Mouse (Mus musculus): ENCODE results near the gene Ndufb7. TPM values are rescaled to one million over a fixed set of nuclear protein-coding genes. Genes with fewer than 3 reads are reported as not detected.
"Not testable (repeated sequence)": the region's sequence is repeated elsewhere in the genome, so short reads cannot be mapped to it uniquely, and the experiment has no call there.

The Ndufb7 gene
- polyA plus RNA-seq, 1 experiment from 2014 or later = 356 TPM

DNA sequence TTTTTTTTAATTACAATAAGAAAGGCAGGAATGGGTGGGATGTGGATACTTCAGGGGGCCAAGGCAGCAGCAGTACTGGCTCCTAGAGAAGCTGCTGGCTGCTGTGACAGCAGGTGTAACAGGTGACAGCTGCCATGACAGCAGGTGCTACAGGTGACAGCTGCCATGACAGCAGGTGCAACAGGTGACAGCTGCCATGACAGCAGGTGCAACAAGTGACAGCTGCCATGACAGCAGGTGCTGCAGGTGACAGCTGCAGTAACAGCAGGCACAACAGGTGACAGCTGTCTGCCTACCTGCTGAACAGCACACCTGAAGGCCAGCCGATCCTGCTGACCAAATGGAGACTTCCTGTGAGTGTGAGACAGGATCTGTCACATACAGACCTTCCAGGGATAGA lies 18.3 kb downstream of the Ndufb7 start:
- Histone ChIP-seq H3K4me2 (replicated peaks; ENCODE audit: low read depth, low read length) (no peak overlapping the region), H3K9me3 (ENCODE audit: low read length) (no peaks in the 10 kb centered on the region), H3K27me3 (ENCODE audit: insufficient read depth, low read length) (no peaks in the 10 kb centered on the region), H3K9ac (replicated peaks; ENCODE audit: low read length) (no peak overlapping the region), H3K4me3 (ENCODE audit: low read length) (no peak overlapping the region), H3K36me3 (ENCODE audit: insufficient read depth, low read length) (0 out of 2 replicates have a peak, but pooled peaks cover 4% of the 10 kb centered on the region), H3K4me1 (ENCODE audit: insufficient read depth, low read length) (peaks cover 29% of the 10 kb centered on the region), H3K27ac (ENCODE audit: low read length) (no peak overlapping the region)
- no peak for ATAC-seq (ENCODE audit: low FRiP score, low TSS enrichment)
- 94% methylated on average over 1 of the region's 1 CpGs for WGBS

DNA sequence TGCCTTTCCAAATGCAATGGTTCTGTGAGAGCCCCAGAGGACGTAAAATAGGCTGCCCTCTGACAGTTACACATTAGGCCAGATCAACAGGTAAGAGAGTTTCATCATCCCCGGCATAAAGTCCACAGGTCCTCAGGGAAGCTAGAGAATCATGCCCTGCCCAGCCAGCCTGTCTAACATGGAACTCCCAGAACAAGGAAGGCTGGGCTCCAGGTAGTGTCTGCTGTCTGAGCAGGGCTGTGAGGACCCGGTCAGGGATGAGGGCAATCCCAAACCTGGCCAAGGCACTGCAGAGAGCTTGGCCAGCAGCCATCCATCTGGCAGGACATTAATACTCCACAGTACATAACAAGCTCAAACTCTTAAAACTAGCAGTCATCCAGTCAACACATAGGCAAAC lies 18.9 kb downstream of the Ndufb7 start:
- Histone ChIP-seq H3K9ac (replicated peaks; ENCODE audit: low read length) (no peak overlapping the region), H3K27ac (ENCODE audit: low read length) (no peak overlapping the region), H3K4me1 (ENCODE audit: insufficient read depth, low read length) (peaks cover 28% of the 10 kb centered on the region), H3K27me3 (ENCODE audit: insufficient read depth, low read length) (no peaks in the 10 kb centered on the region), H3K4me2 (replicated peaks; ENCODE audit: low read depth, low read length) (no peak overlapping the region), H3K9me3 (ENCODE audit: low read length) (no peaks in the 10 kb centered on the region), H3K36me3 (ENCODE audit: insufficient read depth, low read length) (0 out of 2 replicates have a peak, but pooled peaks cover 4% of the 10 kb centered on the region), H3K4me3 (ENCODE audit: low read length) (no peak overlapping the region)
- WGBS = 70% methylated on average over 3 of the region's 3 CpGs
- no peak for ATAC-seq (ENCODE audit: low FRiP score, low TSS enrichment)

DNA sequence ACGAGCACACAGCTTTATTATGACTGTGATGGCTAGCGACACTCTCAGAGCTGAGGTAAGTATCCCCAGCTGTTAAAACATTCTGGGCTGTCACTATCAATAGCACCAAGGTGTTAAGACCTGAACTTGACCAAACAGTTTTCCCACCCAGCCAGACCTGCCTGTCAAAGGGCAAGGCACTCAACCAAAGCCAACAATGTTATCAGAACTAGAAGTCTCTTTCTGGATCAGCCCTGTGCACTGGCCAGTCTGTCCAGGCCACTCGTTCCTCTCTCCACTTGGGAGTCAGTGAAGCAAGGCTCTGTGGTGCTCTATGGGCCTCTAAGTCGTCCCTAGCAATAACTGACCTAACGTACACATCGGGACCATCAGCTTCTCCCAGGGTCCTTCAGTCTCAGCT lies 21.2 kb downstream of the Ndufb7 start:
- ATAC-seq (ENCODE audit: low FRiP score, low TSS enrichment) = no peak
- Histone ChIP-seq H3K4me3 (ENCODE audit: low read length) (no peak overlapping the region), H3K9ac (replicated peaks; ENCODE audit: low read length) (no peak overlapping the region), H3K4me2 (replicated peaks; ENCODE audit: low read depth, low read length) (no peak overlapping the region), H3K27ac (ENCODE audit: low read length) (no peak overlapping the region), H3K36me3 (ENCODE audit: insufficient read depth, low read length) (0 out of 2 replicates have a peak, but pooled peaks cover 4% of the 10 kb centered on the region), H3K9me3 (ENCODE audit: low read length) (no peaks in the 10 kb centered on the region), H3K4me1 (ENCODE audit: insufficient read depth, low read length) (peaks cover 31% of the 10 kb centered on the region), H3K27me3 (ENCODE audit: insufficient read depth, low read length) (no peaks in the 10 kb centered on the region)
- 53% methylated on average over 6 of the region's 6 CpGs for WGBS

DNA sequence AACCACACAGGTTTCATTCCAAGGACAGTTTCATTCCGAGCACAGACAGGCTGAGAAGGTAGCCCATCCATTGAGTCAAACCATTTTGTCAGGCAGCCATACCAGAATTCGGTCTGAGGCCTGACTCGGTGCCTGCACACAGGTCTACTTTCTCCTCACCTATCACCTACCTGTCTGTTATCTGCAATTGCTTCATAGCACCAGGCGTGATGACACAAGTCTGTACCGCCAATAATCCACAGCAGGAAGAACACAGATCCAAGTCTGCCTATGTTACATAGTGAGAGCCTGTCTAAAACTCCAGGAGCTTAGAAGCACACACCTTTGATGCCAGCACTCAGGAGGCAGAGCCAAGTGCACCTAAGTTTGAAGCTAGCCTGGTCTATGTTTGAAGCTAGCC lies 22.4 kb downstream of the Ndufb7 start:
- Histone ChIP-seq H3K27ac (ENCODE audit: low read length) (no peak overlapping the region), H3K4me1 (ENCODE audit: insufficient read depth, low read length) (peaks cover 35% of the 10 kb centered on the region), H3K27me3 (ENCODE audit: insufficient read depth, low read length) (no peaks in the 10 kb centered on the region), H3K36me3 (ENCODE audit: insufficient read depth, low read length) (0 out of 2 replicates have a peak, but pooled peaks cover under 1% of the 10 kb centered on the region), H3K4me2 (replicated peaks; ENCODE audit: low read depth, low read length) (no peak overlapping the region), H3K9ac (replicated peaks; ENCODE audit: low read length) (no peak overlapping the region), H3K9me3 (ENCODE audit: low read length) (no peaks in the 10 kb centered on the region), H3K4me3 (ENCODE audit: low read length) (no peak overlapping the region)
- WGBS = 95% methylated on average over 5 of the region's 5 CpGs
- no peak for ATAC-seq (ENCODE audit: low FRiP score, low TSS enrichment)

DNA sequence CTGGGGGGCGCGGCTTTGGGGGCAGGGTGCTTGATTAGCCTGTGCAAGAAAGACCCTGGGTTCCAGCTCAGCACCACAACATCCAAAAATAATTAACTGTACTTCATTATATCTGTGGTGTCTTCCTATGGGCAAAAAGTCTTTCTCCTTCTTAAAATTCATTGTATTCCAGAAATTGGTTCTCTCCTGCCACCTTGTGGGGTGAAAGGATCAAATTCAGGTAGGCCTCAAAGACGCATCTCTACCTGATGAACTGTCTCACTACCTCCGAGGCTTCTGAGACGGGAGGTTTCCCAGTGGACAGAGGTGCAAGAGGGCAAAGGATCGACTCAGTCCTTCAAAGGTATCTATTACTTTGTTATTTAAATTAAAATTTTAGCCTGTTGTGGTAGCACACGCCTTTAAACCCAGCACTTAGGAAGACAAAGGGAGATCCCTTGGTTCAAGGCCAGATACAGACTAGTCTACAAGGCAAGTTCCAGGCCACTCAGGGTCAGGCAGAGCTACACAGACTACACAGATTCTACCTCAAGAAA lies 24.1 kb downstream of the Ndufb7 start:
- Histone ChIP-seq H3K36me3 (ENCODE audit: insufficient read depth, low read length) (no peaks in the 10 kb centered on the region), H3K4me2 (replicated peaks; ENCODE audit: low read depth, low read length) (no peak overlapping the region), H3K27me3 (ENCODE audit: insufficient read depth, low read length) (no peaks in the 10 kb centered on the region), H3K4me3 (ENCODE audit: low read length) (no peak overlapping the region), H3K4me1 (ENCODE audit: insufficient read depth, low read length) (peaks cover 35% of the 10 kb centered on the region), H3K27ac (ENCODE audit: low read length) (no peak overlapping the region), H3K9ac (replicated peaks; ENCODE audit: low read length) (no peak overlapping the region; the same call in 1 of the 2 replicates), H3K9me3 (ENCODE audit: low read length) (no peaks in the 10 kb centered on the region)
- ATAC-seq (ENCODE audit: low FRiP score, low TSS enrichment) = no peak
- 70% methylated on average over 7 of the region's 7 CpGs for WGBS

DNA sequence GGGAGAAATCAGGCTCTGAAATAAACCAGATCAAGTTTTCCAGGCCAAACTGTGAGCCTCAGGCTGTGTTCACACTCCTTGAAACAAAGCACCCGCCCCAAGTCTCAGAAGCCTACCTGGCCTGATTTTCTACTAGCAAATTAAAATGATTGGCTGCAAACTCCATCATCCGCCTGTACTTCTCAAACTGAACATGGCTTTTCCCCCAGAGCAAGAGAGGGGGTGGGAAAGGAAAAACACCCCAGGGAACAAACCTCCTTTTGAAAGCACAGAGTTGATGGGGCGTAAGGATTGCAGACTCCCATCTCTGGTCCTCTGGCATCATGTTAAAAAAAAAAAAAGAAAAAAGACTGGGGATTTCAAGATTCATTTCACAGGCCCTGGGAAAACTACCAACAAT lies 26.2 kb downstream of the Ndufb7 start:
- H3K27ac ChIP-seq (ENCODE audit: low read length) = no peak overlapping the region
- peak overlapping the region; percentile 58 for H3K9ac ChIP-seq (replicated peaks; ENCODE audit: low read length)
- no peaks in the 10 kb centered on the region for H3K27me3 ChIP-seq (ENCODE audit: insufficient read depth, low read length)
- no peak for ATAC-seq (ENCODE audit: low FRiP score, low TSS enrichment)
- WGBS = 59% methylated on average over 3 of the region's 3 CpGs
- H3K4me3 ChIP-seq (ENCODE audit: low read length) = peak overlapping the region; percentile 72
- peak overlapping the region; percentile 91 for H3K4me2 ChIP-seq (replicated peaks; ENCODE audit: low read depth, low read length)
- no peaks in the 10 kb centered on the region for H3K9me3 ChIP-seq (ENCODE audit: low read length)
- H3K36me3 ChIP-seq (ENCODE audit: insufficient read depth, low read length) = no peaks in the 10 kb centered on the region
- peaks cover 34% of the 10 kb centered on the region for H3K4me1 ChIP-seq (ENCODE audit: insufficient read depth, low read length)

DNA sequence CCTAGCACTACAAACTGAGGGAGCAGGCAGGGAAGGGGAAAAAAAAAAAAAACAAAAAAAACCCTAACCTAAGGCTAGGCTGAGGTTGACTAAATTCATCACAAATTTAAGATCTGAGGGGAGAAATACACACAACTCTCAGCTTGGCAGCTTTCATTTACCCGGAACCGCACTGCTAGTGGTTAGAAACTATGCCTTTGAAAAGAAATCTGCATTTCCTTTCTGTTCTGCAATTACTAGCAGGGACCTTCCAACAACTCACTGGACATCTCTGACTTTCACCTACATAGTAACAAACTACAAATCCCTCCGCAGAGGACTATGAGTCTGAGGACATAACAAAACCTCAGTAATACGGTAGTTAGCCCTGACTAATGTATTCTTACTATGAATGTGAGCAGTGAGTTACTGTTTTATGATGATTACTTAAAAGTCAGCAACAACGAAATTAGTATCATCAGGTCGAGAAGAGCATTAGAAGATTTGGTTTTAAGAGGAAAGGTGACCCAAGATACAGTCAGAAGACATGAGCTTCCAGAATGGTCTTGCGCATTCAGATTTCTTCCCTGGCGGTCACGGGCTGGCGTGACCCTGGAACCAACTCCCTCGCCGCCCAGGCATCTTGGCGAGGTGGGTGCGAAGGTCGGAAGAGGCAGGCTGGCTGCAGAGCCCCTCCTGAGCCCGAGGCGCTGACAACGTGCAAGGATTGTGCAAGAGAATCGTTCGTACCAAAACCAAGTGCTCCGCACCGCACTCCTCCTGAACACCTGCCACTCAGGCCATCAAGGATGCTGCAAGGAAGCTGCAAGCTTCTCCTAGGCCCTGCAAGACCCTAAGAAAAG lies 27.1 kb downstream of the Ndufb7 start:
- H3K27ac ChIP-seq (ENCODE audit: low read length) = peak overlapping the region; percentile 82
- H3K9me3 ChIP-seq (ENCODE audit: low read length) = no peaks in the 10 kb centered on the region
- H3K27me3 ChIP-seq (ENCODE audit: insufficient read depth, low read length) = no peaks in the 10 kb centered on the region
- 4% methylated on average over 22 of the region's 22 CpGs for WGBS
- H3K36me3 ChIP-seq (ENCODE audit: insufficient read depth, low read length) = no peaks in the 10 kb centered on the region
- H3K9ac ChIP-seq (replicated peaks; ENCODE audit: low read length) = peak overlapping the region; percentile 79
- peak overlapping the region; percentile 91 for H3K4me2 ChIP-seq (replicated peaks; ENCODE audit: low read depth, low read length)
- ATAC-seq (ENCODE audit: low FRiP score, low TSS enrichment) = peak; percentile 41
- peaks cover 26% of the 10 kb centered on the region for H3K4me1 ChIP-seq (ENCODE audit: insufficient read depth, low read length)
- peak overlapping the region; percentile 72 for H3K4me3 ChIP-seq (ENCODE audit: low read length)

DNA sequence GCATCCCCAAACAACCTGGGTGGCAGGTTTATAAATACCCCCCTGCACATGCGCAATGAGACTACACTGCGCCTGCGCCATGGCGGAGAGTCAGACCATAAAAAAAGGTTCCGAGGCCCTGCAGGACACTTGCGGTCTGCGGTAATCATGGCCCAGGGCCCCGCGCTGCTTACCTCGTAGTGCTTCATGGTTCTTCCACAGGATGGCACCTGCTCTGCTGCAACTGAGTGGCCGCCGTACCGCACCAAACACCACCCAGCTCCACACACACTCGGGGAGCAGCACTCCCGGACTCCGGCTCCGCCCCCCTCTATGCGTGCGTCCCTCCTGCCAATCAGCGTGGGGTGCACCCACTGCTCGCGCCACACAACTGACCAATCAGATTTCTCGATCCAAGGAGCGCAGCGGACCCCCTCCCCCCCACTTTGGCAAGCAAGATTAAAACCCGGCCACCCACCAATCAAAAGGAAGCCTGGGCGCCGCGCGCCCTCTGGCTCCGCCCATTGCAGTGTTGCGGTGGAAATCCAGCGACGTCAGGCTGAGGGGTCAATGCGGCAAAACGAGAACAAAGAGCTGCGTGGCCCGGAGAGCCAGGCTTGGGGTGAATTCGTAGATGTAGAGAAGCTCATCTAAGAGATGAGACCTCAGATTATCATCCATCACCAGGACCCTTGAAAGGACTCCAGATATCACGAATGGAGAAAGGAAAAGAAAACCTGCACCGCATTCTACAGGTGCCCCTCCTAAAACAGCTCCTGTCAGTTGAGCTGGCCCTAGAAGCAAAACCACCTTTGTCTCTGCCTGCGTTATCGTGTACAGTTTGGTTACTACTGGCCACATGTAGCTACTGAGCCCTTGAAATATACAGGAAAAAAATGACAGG lies 27.9 kb downstream of the Ndufb7 start:
- peak; percentile 99 for ATAC-seq (ENCODE audit: low FRiP score, low TSS enrichment)
- 0% methylated on average over 43 of the region's 43 CpGs for WGBS

DNA sequence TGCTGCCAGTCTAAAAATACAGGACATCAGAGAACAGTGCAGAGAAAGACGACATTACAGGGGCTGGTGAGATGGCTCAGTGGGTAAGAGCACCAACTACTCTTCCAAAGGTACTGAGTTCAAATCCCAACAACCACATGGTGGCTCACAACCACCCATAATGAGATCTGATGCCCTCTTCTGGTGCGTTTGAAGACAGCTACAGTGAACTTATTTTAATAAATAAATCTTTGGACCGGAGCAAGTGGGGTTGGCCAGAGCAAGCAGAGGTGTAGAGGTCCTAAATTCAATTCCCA lies 28.5 kb downstream of the Ndufb7 start:
- WGBS = 54% methylated on average over 3 of the region's 3 CpGs
- H3K9me3 ChIP-seq (ENCODE audit: low read length) = not testable (repeated sequence)

More for the DNA sequence above, 27.9 kb downstream of the Ndufb7 start:
- no peaks in the 10 kb centered on the region for H3K27me3 ChIP-seq (ENCODE audit: insufficient read depth, low read length)
- no peaks in the 10 kb centered on the region for H3K9me3 ChIP-seq (ENCODE audit: low read length)
- H3K9ac ChIP-seq (replicated peaks; ENCODE audit: low read length) = peak overlapping the region; percentile 79
- H3K36me3 ChIP-seq (ENCODE audit: insufficient read depth, low read length) = no peaks in the 10 kb centered on the region
- H3K27ac ChIP-seq (ENCODE audit: low read length) = peak overlapping the region; percentile 90
- H3K4me1 ChIP-seq (ENCODE audit: insufficient read depth, low read length) = peaks cover 23% of the 10 kb centered on the region
- peak overlapping the region; percentile 72 for H3K4me3 ChIP-seq (ENCODE audit: low read length)
- H3K4me2 ChIP-seq (replicated peaks; ENCODE audit: low read depth, low read length) = peak overlapping the region; percentile 91

More for the DNA sequence above, 28.5 kb downstream of the Ndufb7 start:
- peaks cover 23% of the 10 kb centered on the region for H3K4me1 ChIP-seq (ENCODE audit: insufficient read depth, low read length)
- H3K27ac ChIP-seq (ENCODE audit: low read length) = peak overlapping the region; percentile 90
- H3K36me3 ChIP-seq (ENCODE audit: insufficient read depth, low read length); H3K27me3 ChIP-seq (ENCODE audit: insufficient read depth, low read length); ATAC-seq (ENCODE audit: low FRiP score, low TSS enrichment): not testable (repeated sequence)
- peak overlapping the region; percentile 91 for H3K4me2 ChIP-seq (replicated peaks; ENCODE audit: low read depth, low read length)
- H3K4me3 ChIP-seq (ENCODE audit: low read length) = peak overlapping the region; percentile 72
- peak overlapping the region; percentile 77 for H3K9ac ChIP-seq (replicated peaks; ENCODE audit: low read length)
